Mouse (Mus musculus) ovary, postnatal 10 days (tissue): Measurements from ENCODE around the gene Map3k20.

ENCODE experiments used
- DNase-seq: peaks from one replicate; pipeline ENCODE4 v3.0.0; 2022; ENCODE audit warnings: low spot score

Map3k20 gene

GRCm38 (mm10) chr2:72491650-72492049, 206.2 kb downstream of the Map3k20 start:
- no peak for DNase-seq
